8 mouse cellular contexts compared by ENCODE assay signal in genomic region chr9:36768156-36769047, GRCm38 (mm10). TPM values are rescaled to one million over a fixed set of nuclear protein-coding genes. Genes with fewer than 3 reads are reported as not detected.
DNase-seq lines count a peak whose midpoint lies in the region; ATAC-seq lines count a peak whose summit lies in the region.

No protein-coding gene starts in this region.

- peaks cover 6% of the 10 kb centered on the region; the same call in 1 of the 2 replicates for H3K36me3 ChIP-seq in intestine, embryonic 15.5 days

- H3K4me3 ChIP-seq in intestine, embryonic 15.5 days (replicated peaks): peak overlapping the region; percentile 96

- H3K9ac ChIP-seq in intestine, embryonic 15.5 days: peak overlapping the region; percentile 74

- no peaks in the 10 kb centered on the region for H3K9me3 ChIP-seq in intestine, embryonic 15.5 days

- peak overlapping the region; percentile 73 for H3K4me2 ChIP-seq in intestine, embryonic 15.5 days (replicated peaks)

- H3K4me1 ChIP-seq in intestine, embryonic 15.5 days (replicated peaks): 0 out of 2 replicates have a peak, but pooled peaks cover 4% of the 10 kb centered on the region

- peak; percentile 26 to 54 for DNase-seq in spleen, adult 18-20 months
- DNase-seq in spleen, adult 12 weeks (ENCODE audit: low spot score): no peak
- DNase-seq in cerebellum, adult 18-20 months: peak; percentile 44 to 58
- DNase-seq in frontal cortex, postnatal 25 days (ENCODE audit: low spot score in 2 of 2): peak; percentile 42 to 46
- peak; percentile 37 for DNase-seq in lung, postnatal 14 days
- DNase-seq in skeletal muscle tissue, adult 2 months (ENCODE audit: low read depth, low spot score): peak; percentile 2
- no peak for DNase-seq in retina, embryonic 14.5 days (ENCODE audit: low spot score)

- H3K27ac ChIP-seq in intestine, embryonic 15.5 days: peak overlapping the region; percentile 88

- peak; percentile 32 for ATAC-seq in intestine, embryonic 15.5 days

- H3K27me3 ChIP-seq in intestine, embryonic 15.5 days (replicated peaks): no peaks in the 10 kb centered on the region

- WGBS in intestine, embryonic 15.5 days: 11% methylated on average over 25 of the region's 25 CpGs

RNA-seq across cellular contexts. Expression of gene Stt3a, which starts 0.9 kb away (rescaled TPM):
- 313 and 370 TPM in 2 replicates for polyA plus RNA-seq in intestine, embryonic 15.5 days (2015; fragmentation: Nextera tagmentation; extraction: Ambion mirVana)

RNA-seq across cellular contexts. Expression of gene Ei24, which starts 28.8 kb away (rescaled TPM):
- polyA plus RNA-seq in intestine, embryonic 15.5 days (2015; fragmentation: Nextera tagmentation; extraction: Ambion mirVana): 93.5 and 95.5 TPM in 2 replicates

RNA-seq across cellular contexts. Expression of gene Chek1, which starts 41.5 kb away (rescaled TPM):
- 24.6 and 30.1 TPM in 2 replicates for polyA plus RNA-seq in intestine, embryonic 15.5 days (2015; fragmentation: Nextera tagmentation; extraction: Ambion mirVana)

RNA-seq across cellular contexts. Expression of gene Fez1, which starts 53.3 kb away (rescaled TPM):
- 16.5 and 16.9 TPM in 2 replicates for polyA plus RNA-seq in intestine, embryonic 15.5 days (2015; fragmentation: Nextera tagmentation; extraction: Ambion mirVana)

Comparison
In these comparisons a context has a peak if more than half of its experiments do, and no peak if none do; other contexts are left out.
1. DNase-seq: peak in spleen, adult 18-20 months (2 of 2), cerebellum, adult 18-20 months (2 of 2), frontal cortex, postnatal 25 days (2 of 2), lung, postnatal 14 days (single experiment) and skeletal muscle tissue, adult 2 months (single experiment); none in spleen, adult 12 weeks (single experiment) and retina, embryonic 14.5 days (single experiment).